Mouse (Mus musculus) cortical plate, adult 2 months (tissue): ENCODE measurements at regions not wholly inside any gene's neighbourhood (a gene's known extent, or its start where the extent isn't known, plus 50 kb on each side); places are given as distances from the start of the nearest gene placed in this dataset.
"Not testable (repeated sequence)": the region's sequence is repeated elsewhere in the genome, so short reads cannot be mapped to it uniquely, and the experiment has no call there.

ENCODE experiments used
- H3K27ac ChIP-seq: fragments of 200-500 bp; 2 replicates; pipeline ENCODE4 v1.5.1; 2012; ENCODE audit warnings: low read length, control low read depth, inconsistent platforms; ENCODE audit not compliant: insufficient read depth
- H3K4me1 ChIP-seq: fragments of 200-500 bp; 2 replicates; pipeline ENCODE4 v1.6.1; 2011; ENCODE audit warnings: low read length; ENCODE audit not compliant: control insufficient read depth, insufficient read depth
- H3K4me3 ChIP-seq: fragments of 200-500 bp; 2 replicates; pipeline ENCODE4 v1.5.1; 2011; ENCODE audit warnings: mild to moderate bottlenecking, low read length, control low read depth; ENCODE audit not compliant: insufficient read depth
- CTCF ChIP-seq: fragments of 200-500 bp; IDR thresholded peaks from 2 replicates; pipeline ENCODE4 v1.5.1; 2011; ENCODE audit warnings: mild to moderate bottlenecking, control low read depth, low read length; ENCODE audit not compliant: insufficient read depth; ENCODE audit errors: extremely low read depth
- POLR2A ChIP-seq: fragments of 200-500 bp; IDR thresholded peaks from 2 replicates; pipeline ENCODE4 v1.6.1; 2011; ENCODE audit warnings: mild to moderate bottlenecking, low read length, control low read depth; ENCODE audit not compliant: insufficient read depth; ENCODE audit errors: extremely low read depth

GRCm38 (mm10) chr7:111919961-111920360 is 103.3 kb upstream of the Usp47 start:
- H3K4me3 ChIP-seq = no peak overlapping the region
- H3K4me1 ChIP-seq = no peaks in the 10 kb centered on the region
- TF ChIP-seq CTCF (no peak), POLR2A (no peak)
- no peak overlapping the region for H3K27ac ChIP-seq

GRCm38 (mm10) chr7:111903741-111904231 is 119.5 kb upstream of the Usp47 start:
- H3K4me1 ChIP-seq = peaks cover 2% of the 10 kb centered on the region; the same call in 1 of the 2 replicates
- TF ChIP-seq POLR2A = no peak
- TF ChIP-seq CTCF = no peak
- no peak overlapping the region for H3K27ac ChIP-seq
- no peak overlapping the region for H3K4me3 ChIP-seq

GRCm38 (mm10) chr7:111897016-111897415 is 117.2 kb upstream of the Galnt18 start:
- Histone ChIP-seq H3K4me1 (no peaks in the 10 kb centered on the region; the same call in 1 of the 2 replicates), H3K27ac (no peak overlapping the region), H3K4me3 (no peak overlapping the region)
- TF ChIP-seq POLR2A = no peak
- no peak for TF ChIP-seq CTCF

GRCm38 (mm10) chr7:111896255-111896654 is 116.5 kb upstream of the Galnt18 start:
- TF ChIP-seq POLR2A (no peak), CTCF (no peak)
- no peak overlapping the region for H3K27ac ChIP-seq
- H3K4me3 ChIP-seq = no peak overlapping the region
- no peaks in the 10 kb centered on the region; the same call in 1 of the 2 replicates for H3K4me1 ChIP-seq

- Histone ChIP-seq H3K4me1 (no peaks in the 10 kb centered on the region), H3K4me3 (no peak overlapping the region), H3K27ac (no peak overlapping the region)
- TF ChIP-seq POLR2A = no peak
- TF ChIP-seq CTCF = no peak
Measured at GRCm38 (mm10) chr7:111882991-111883390, 103.2 kb upstream of the Galnt18 start.

- TF ChIP-seq CTCF = no peak
- no peak for TF ChIP-seq POLR2A
- Histone ChIP-seq H3K4me3 (no peak overlapping the region), H3K27ac (no peak overlapping the region)
Measured at GRCm38 (mm10) chr7:111880067-111880675, 100.4 kb upstream of the Galnt18 start.

GRCm38 (mm10) chr7:111877591-111877990 is 97.8 kb upstream of the Galnt18 start:
- Histone ChIP-seq H3K4me3 (no peak overlapping the region), H3K4me1 (peaks cover 1% of the 10 kb centered on the region; the same call in 1 of the 2 replicates), H3K27ac (no peak overlapping the region)
- TF ChIP-seq POLR2A (no peak), CTCF (no peak)

More at GRCm38 (mm10) chr7:111880067-111880675, 100.4 kb upstream of the Galnt18 start:
- no peaks in the 10 kb centered on the region for H3K4me1 ChIP-seq

GRCm38 (mm10) chr7:111875949-111876348 is 96.2 kb upstream of the Galnt18 start:
- Histone ChIP-seq H3K4me3 (no peak overlapping the region), H3K27ac (no peak overlapping the region), H3K4me1 (peaks cover 1% of the 10 kb centered on the region; the same call in 1 of the 2 replicates)
- TF ChIP-seq CTCF (no peak), POLR2A (no peak)

GRCm38 (mm10) chr7:111869337-111869736 is 89.6 kb upstream of the Galnt18 start:
- TF ChIP-seq POLR2A = no peak
- no peak for TF ChIP-seq CTCF
- Histone ChIP-seq H3K4me3 (no peak overlapping the region), H3K27ac (no peak overlapping the region), H3K4me1 (peaks cover 5% of the 10 kb centered on the region)

- H3K27ac ChIP-seq = no peak overlapping the region
- no peak overlapping the region for H3K4me3 ChIP-seq
- no peaks in the 10 kb centered on the region for H3K4me1 ChIP-seq
- TF ChIP-seq POLR2A = no peak
- TF ChIP-seq CTCF = no peak
Measured at GRCm38 (mm10) chr7:111863035-111863434, 83.3 kb upstream of the Galnt18 start.

GRCm38 (mm10) chr7:111858291-111858690 is 78.5 kb upstream of the Galnt18 start:
- not testable (repeated sequence) for H3K4me3 ChIP-seq, H3K4me1 ChIP-seq, H3K27ac ChIP-seq
